Mouse (Mus musculus): ENCODE results near the gene Mylk2. TPM values are rescaled to one million over a fixed set of nuclear protein-coding genes. Genes with fewer than 3 reads are reported as not detected.

Mylk2 gene
- polyA plus RNA-seq (2017; shearing (Covaris generic)): 0.21 TPM

GRCm38 (mm10) chr2:152911031-152911430, at the start of gene Mylk2:
TSS of gene Mylk2 (plus strand) at chr2:152911352.

GRCm38 (mm10) chr2:152933048-152933447, 21.9 kb downstream of the Mylk2 start, which contains the start of gene Foxs1:
TSS of gene Foxs1 (minus strand) at chr2:152933208.

GRCm38 (mm10) chr2:152951065-152951849, 40.1 kb downstream of the Mylk2 start, which contains the start of gene Dusp15:
TSS of gene Dusp15 (minus strand) at chr2:152951698.

GRCm38 (mm10) chr2:152962091-152962793, 51.1 kb downstream of the Mylk2 start, which contains the start of gene Ttll9:
TSS of gene Ttll9 (plus strand) at chr2:152962485.

Other genes with a start within 250 kb of the Mylk2 start
- gene H13, start 241.9 kb upstream of the Mylk2 start, polyA plus RNA-seq (2017; shearing (Covaris generic)): 182 TPM
- 4.7 TPM for gene Mcts2, start 224.3 kb upstream of the Mylk2 start, polyA plus RNA-seq (2017; shearing (Covaris generic))
- gene Id1, start 175.1 kb upstream of the Mylk2 start, polyA plus RNA-seq (2017; shearing (Covaris generic)): 1.9 TPM
- 0.54 TPM for gene Cox4i2, start 157.2 kb upstream of the Mylk2 start, polyA plus RNA-seq (2017; shearing (Covaris generic))
- gene Bcl2l1, start 79.6 kb upstream of the Mylk2 start, polyA plus RNA-seq (2017; shearing (Covaris generic)): 101 TPM
- gene Tpx2, start 63.4 kb upstream of the Mylk2 start, polyA plus RNA-seq (2017; shearing (Covaris generic)): 1.5 TPM
- gene Foxs1, start 21.9 kb downstream of the Mylk2 start, polyA plus RNA-seq (2017; shearing (Covaris generic)): not detected
- gene Dusp15, start 40.3 kb downstream of the Mylk2 start, polyA plus RNA-seq (2017; shearing (Covaris generic)): not detected
- gene Ttll9, start 51.1 kb downstream of the Mylk2 start, polyA plus RNA-seq (2017; shearing (Covaris generic)): not detected
- gene Pdrg1, start 104.1 kb downstream of the Mylk2 start, polyA plus RNA-seq (2017; shearing (Covaris generic)): 79.2 TPM
- not detected for gene Xkr7, start 120.5 kb downstream of the Mylk2 start, polyA plus RNA-seq (2017; shearing (Covaris generic))
- not detected for gene Ccm2l, start 154.6 kb downstream of the Mylk2 start, polyA plus RNA-seq (2017; shearing (Covaris generic))
- gene Hck, start 197.1 kb downstream of the Mylk2 start, polyA plus RNA-seq (2017; shearing (Covaris generic)): not detected
- 47.9 TPM for gene Tm9sf4, start 250.0 kb downstream of the Mylk2 start, polyA plus RNA-seq (2017; shearing (Covaris generic))

Measured in effector memory CD4-positive, alpha-beta T cell, adult 7 months (primary cell).